Mouse (Mus musculus) lung, embryonic 14.5 days (tissue): ENCODE data around the gene Kremen2. TPM values are rescaled to one million over a fixed set of nuclear protein-coding genes. Genes with fewer than 3 reads are reported as not detected.
A peak's percentile ranks its signal among the peaks of the same experiment; 100 is the strongest.

Source experiments
- ATAC-seq: fragments of 200-750 bp; cut with Nextera tagmentation; 2 replicates; pipeline ENCODE4 v1.8.0; 2017; ENCODE audit warnings: mild to moderate bottlenecking, moderate TSS enrichment, moderate library complexity; ENCODE audit not compliant: insufficient read depth
- DNase-seq: peaks from one replicate; pipeline ENCODE4 v3.0.0-alpha.2; 2015
- H3K27ac ChIP-seq: fragments of 300-500 bp; sonication (generic); 2 replicates; pipeline ENCODE4 v1.5.1; 2014; ENCODE audit warnings: low read depth, mild to moderate bottlenecking, moderate library complexity
- H3K27me3 ChIP-seq: fragments of 300-500 bp; sonication (generic); 2 replicates; pipeline ENCODE4 v1.6.1; 2014; ENCODE audit warnings: low read length, control low read depth; ENCODE audit not compliant: insufficient read depth
- H3K36me3 ChIP-seq: fragments of 300-500 bp; sonication (generic); 2 replicates; pipeline ENCODE4 v1.6.1; 2014; ENCODE audit warnings: control low read depth; ENCODE audit not compliant: insufficient read depth
- H3K4me1 ChIP-seq: fragments of 300-500 bp; sonication (generic); 2 replicates; pipeline ENCODE4 v1.6.1; 2014; ENCODE audit warnings: antibody characterized with exemption, control low read depth; ENCODE audit not compliant: insufficient read depth
- H3K4me2 ChIP-seq: fragments of 300-500 bp; sonication (generic); 2 replicates; pipeline ENCODE4 v1.6.1; 2014; ENCODE audit warnings: mild to moderate bottlenecking
- H3K4me3 ChIP-seq: fragments of 300-500 bp; sonication (generic); 2 replicates; pipeline ENCODE4 v1.5.1; 2014; ENCODE audit warnings: low read depth, low read length
- H3K9ac ChIP-seq: fragments of 300-500 bp; sonication (generic); 2 replicates; pipeline ENCODE4 v1.6.1; 2014
- H3K9me3 ChIP-seq: fragments of 300-500 bp; sonication (generic); 2 replicates; pipeline ENCODE4 v1.6.1; 2016; ENCODE audit warnings: low read depth, low read length, control low read depth
- CTCF ChIP-seq: IDR thresholded peaks from 2 replicates; pipeline ENCODE4 v1.5.1; 2016; ENCODE audit warnings: antibody characterized with exemption, low read depth
- WGBS: fragments of 180-500 bp; shearing (Covaris S2); extraction: QIAGEN DNeasy Blood & Tissue Kit; methylation state at CpG from one replicate; pipeline ENCODE4 v1.1.7; 2014; 5-methylcytosine and 5-hydroxymethylcytosine counted together
- polyA plus RNA-seq: library from polyadenylated mRNA; unstranded; fragments of >200 nt; fragmentation: Nextera tagmentation; extraction: Ambion mirVana; gene quantifications from 2 replicates; pipeline ENCODE4 v1.2.1, GENCODE M21; 2014

Gene Kremen2
- polyA plus RNA-seq, 1 experiment from 2014 or later = not detected

DNA sequence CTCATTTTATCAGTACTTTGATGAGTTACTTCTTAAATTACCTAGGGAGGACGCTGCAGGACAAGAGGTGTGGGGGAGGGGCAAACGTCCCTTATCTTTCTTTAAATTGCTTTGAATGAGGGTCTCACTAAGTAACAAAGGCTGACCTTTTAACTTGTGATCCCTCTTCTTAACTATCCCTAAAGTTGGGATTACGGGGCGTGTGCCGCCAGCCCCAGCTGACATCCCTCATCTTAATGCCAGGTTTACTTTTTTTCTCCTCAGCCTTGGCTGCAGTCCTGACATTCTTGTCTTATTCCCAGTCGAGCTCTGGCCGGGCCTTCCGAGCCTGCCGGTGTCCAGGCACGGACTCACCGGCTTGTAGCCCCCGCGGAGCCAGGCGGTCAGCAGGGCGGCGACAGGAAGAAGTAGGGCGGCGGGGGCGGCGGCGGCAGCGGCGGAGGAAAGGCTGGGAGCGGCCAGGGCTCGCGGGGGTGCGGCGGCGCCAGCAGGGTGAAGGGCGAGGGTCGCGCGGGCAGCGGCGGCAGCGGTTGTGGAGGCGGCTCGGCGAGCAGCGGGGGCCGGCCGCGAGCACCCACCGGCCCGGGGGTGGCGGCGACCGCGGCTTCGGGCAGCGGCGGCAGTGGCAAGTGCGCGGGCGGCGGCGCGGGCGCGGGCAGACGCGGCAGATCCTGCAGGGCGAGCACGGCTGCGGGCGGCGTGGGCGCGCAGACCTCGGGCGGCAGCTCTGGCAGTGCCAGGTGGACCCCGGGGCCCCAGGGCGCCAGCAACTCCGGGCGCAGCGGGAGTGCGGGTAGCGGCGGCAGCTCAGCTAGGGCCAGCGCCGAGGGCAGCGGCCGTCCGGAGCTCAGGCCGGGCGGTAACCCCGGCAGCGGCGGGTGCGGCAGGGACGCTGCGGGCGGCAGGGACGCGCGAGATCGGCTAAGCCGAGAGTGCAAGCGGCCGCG is 46.2 kb downstream of the Kremen2 start:
- under 1% methylated on average over 101 of the region's 101 CpGs for WGBS
- Histone ChIP-seq H3K27me3 (peaks cover 11% of the 10 kb centered on the region), H3K4me2 (peak overlapping the region; percentile 100), H3K9me3 (no peaks in the 10 kb centered on the region), H3K36me3 (no peaks in the 10 kb centered on the region), H3K27ac (no peak overlapping the region), H3K4me3 (peak overlapping the region; percentile 64), H3K9ac (peak overlapping the region; percentile 54), H3K4me1 (peaks cover 7% of the 10 kb centered on the region)
- no peak for TF ChIP-seq CTCF
- peak; percentile 19; the same call in 1 of the 2 replicates for ATAC-seq
- DNase-seq = peak; percentile 63

DNA sequence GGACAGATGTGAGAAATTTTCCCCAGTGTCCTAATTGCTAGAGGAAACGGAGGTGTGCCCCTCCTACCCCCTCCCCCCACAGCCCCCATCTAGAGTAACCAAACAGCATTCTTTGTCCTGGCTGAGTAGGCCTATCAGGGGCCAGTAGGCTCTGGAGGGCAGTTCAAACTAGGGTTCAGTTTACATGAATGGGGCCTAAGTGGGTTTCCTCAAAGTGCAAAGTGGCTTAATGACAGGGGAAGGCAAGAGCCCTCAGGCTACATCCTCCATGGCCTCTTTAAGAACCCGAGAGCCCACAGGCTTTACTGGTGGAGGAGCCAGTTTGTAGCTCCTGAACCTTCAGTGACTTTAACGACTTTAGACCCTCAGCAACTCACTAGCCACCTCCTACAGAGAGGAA is 49.8 kb downstream of the Kremen2 start:
- Histone ChIP-seq H3K9ac (no peak overlapping the region), H3K4me2 (no peak overlapping the region), H3K4me1 (peaks cover 8% of the 10 kb centered on the region), H3K27ac (peak overlapping the region; percentile 67), H3K9me3 (no peaks in the 10 kb centered on the region), H3K27me3 (peaks cover 11% of the 10 kb centered on the region), H3K4me3 (no peak overlapping the region), H3K36me3 (no peaks in the 10 kb centered on the region)
- peak; percentile 53 for DNase-seq
- TF ChIP-seq CTCF = no peak
- 11% methylated on average over 3 of the region's 3 CpGs for WGBS
- peak; percentile 65 for ATAC-seq

DNA sequence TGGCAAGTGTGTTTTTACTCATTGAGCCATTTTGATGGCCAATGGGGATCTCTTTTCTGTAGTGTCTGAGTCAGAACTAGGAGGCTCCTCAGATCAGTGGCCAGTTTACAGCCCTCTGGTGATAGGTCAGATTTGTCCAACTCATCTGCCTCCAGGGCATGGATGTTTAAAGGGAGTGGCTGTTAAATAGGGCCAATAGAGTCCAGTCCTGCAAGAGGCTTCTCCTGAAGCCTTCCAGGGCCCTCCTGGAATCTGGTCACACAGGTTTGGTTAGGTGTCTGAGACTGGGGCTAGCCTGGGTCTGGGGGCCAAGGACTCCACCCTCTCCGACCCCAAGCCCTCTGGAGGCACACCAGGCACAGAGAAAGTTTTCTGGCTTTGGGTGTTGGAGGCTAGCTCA is 51.1 kb downstream of the Kremen2 start:
- peak overlapping the region; percentile 58 for H3K27ac ChIP-seq
- H3K27me3 ChIP-seq = peaks cover 6% of the 10 kb centered on the region; the same call in 1 of the 2 replicates
- H3K9me3 ChIP-seq = no peaks in the 10 kb centered on the region
- no peak overlapping the region for H3K4me3 ChIP-seq
- ATAC-seq (peak; percentile 38; the same call in 1 of the 2 replicates), DNase-seq (peak; percentile 54)
- H3K9ac ChIP-seq = no peak overlapping the region
- 42% methylated on average over 1 of the region's 1 CpGs for WGBS
- TF ChIP-seq CTCF = no peak
- H3K4me2 ChIP-seq = 0 out of 2 replicates have a peak overlapping the region, but pooled peaks have one; percentile 4
- no peaks in the 10 kb centered on the region for H3K36me3 ChIP-seq
- H3K4me1 ChIP-seq = peaks cover 8% of the 10 kb centered on the region

Other genes with a start within 250 kb of the Kremen2 start
- 21.8 and 24.7 TPM in 2 replicates for gene Zfp213, start 181.6 kb downstream of the Kremen2 start, polyA plus RNA-seq
- 12.3 and 15.6 TPM in 2 replicates for gene Zfp13, start 146.3 kb downstream of the Kremen2 start, polyA plus RNA-seq
- gene Zscan10, start 145.0 kb downstream of the Kremen2 start, polyA plus RNA-seq = 0.53 and 0.74 TPM in 2 replicates
- 0.31 and 0.86 TPM in 2 replicates for gene Mmp25, start 100.6 kb downstream of the Kremen2 start, polyA plus RNA-seq
- gene Bicdl2, start 85.3 kb downstream of the Kremen2 start, polyA plus RNA-seq = 1.3 and 1.9 TPM in 2 replicates
- gene Hcfc1r1, start 72.2 kb downstream of the Kremen2 start, polyA plus RNA-seq = 63.8 and 71.1 TPM in 2 replicates
- gene Thoc6, start 72.0 kb downstream of the Kremen2 start, polyA plus RNA-seq = 47.4 and 49.6 TPM in 2 replicates
- gene Tnfrsf12a, start 68.4 kb downstream of the Kremen2 start, polyA plus RNA-seq = 21.6 and 24.0 TPM in 2 replicates
- gene Cldn6, start 66.6 kb downstream of the Kremen2 start, polyA plus RNA-seq = 207 and 219 TPM in 2 replicates
- 5.1 and 6.2 TPM in 2 replicates for gene Cldn9, start 61.8 kb downstream of the Kremen2 start, polyA plus RNA-seq
- gene 1520401A03Rik, start 23.1 kb downstream of the Kremen2 start, polyA plus RNA-seq = 0.17 TPM in 1 of 2 replicates, not detected in the other
- 68.4 and 79.0 TPM in 2 replicates for gene Pkmyt1, start 19.5 kb downstream of the Kremen2 start, polyA plus RNA-seq
- gene Paqr4, start 5.0 kb downstream of the Kremen2 start, polyA plus RNA-seq = 35.8 TPM in 2 replicates
- gene Flywch1, start 25.8 kb upstream of the Kremen2 start, polyA plus RNA-seq = 64.9 and 73.4 TPM in 2 replicates
- 28.4 and 29.3 TPM in 2 replicates for gene Flywch2, start 40.2 kb upstream of the Kremen2 start, polyA plus RNA-seq
- 429 and 491 TPM in 2 replicates for gene Srrm2, start 44.7 kb upstream of the Kremen2 start, polyA plus RNA-seq
- 1,057 and 1,075 TPM in 2 replicates for gene Elob, start 83.3 kb upstream of the Kremen2 start, polyA plus RNA-seq
- not detected in 2 replicates for gene Prss33, start 90.2 kb upstream of the Kremen2 start, polyA plus RNA-seq
- not detected in 2 replicates for gene Prss32, start 98.0 kb upstream of the Kremen2 start, polyA plus RNA-seq
- gene Prss41, start 98.3 kb upstream of the Kremen2 start, polyA plus RNA-seq = 1.0 and 1.4 TPM in 2 replicates
- not detected in 2 replicates for gene Prss21, start 122.2 kb upstream of the Kremen2 start, polyA plus RNA-seq
- gene Dcpp1, start 135.0 kb upstream of the Kremen2 start, polyA plus RNA-seq = 1.0 TPM in 1 of 2 replicates, not detected in the other
- not detected in 2 replicates for gene Dcpp2, start 135.0 kb upstream of the Kremen2 start, polyA plus RNA-seq
- 2.2 TPM in 2 replicates for gene Dcpp3, start 171.6 kb upstream of the Kremen2 start, polyA plus RNA-seq
- gene Sbp, start 195.8 kb upstream of the Kremen2 start, polyA plus RNA-seq = not detected in 2 replicates
- gene Sbpl, start 209.4 kb upstream of the Kremen2 start, polyA plus RNA-seq = not detected in 2 replicates
- 0.20 TPM in 1 of 2 replicates, not detected in the other for gene Prss30, start 234.7 kb upstream of the Kremen2 start, polyA plus RNA-seq